Mouse (Mus musculus) gastrocnemius, adult 2 months (tissue): ENCODE data around the gene Adcy6. TPM values are rescaled to one million over a fixed set of nuclear protein-coding genes. Genes with fewer than 3 reads are reported as not detected.

Experiments used
- DNase-seq: peaks from one replicate; pipeline ENCODE4 v3.0.0; 2022
- H3K27ac ChIP-seq: fragments of 200-600 bp; 2 replicates; pipeline ENCODE4 v1.8.1; 2022; ENCODE audit warnings: mild to moderate bottlenecking
- H3K4me3 ChIP-seq: fragments of 200-600 bp; 2 replicates; pipeline ENCODE4 v1.8.1; 2022; ENCODE audit warnings: mild to moderate bottlenecking, moderate library complexity
- CTCF ChIP-seq: fragments of 200-600 bp; IDR thresholded peaks from 2 replicates; pipeline ENCODE4 v1.8.1; 2022; ENCODE audit warnings: antibody characterized with exemption, mild to moderate bottlenecking, moderate library complexity
- intact Hi-C: fragments of 180-260 bp; cut with DNase I; formaldehyde crosslinking; loops from one replicate; pipeline ENCODE4 v1.15.1; 2025
- long read RNA-seq, 2 experiments: library from polyadenylated mRNA; stranded (forward); transcript quantifications; one replicate each; pipeline ENCODE4 v2.0.0; 2021
- total RNA-seq, 2 experiments: library from RNA; stranded (reverse); gene quantifications; 2 replicates each; pipeline ENCODE4 v1.2.3; 2021

The Adcy6 gene
- 10 to 100 TPM; 22.8 to 23.1 TPM for total RNA-seq
- long read RNA-seq, experiment 1, partial matches to known transcripts = 1 of 3 reads
- long read RNA-seq, experiment 1, other reads (novel, unspliced or antisense) = 2 of 3 reads
- long read RNA-seq, experiment 2, partial matches to known transcripts = 3 of 6 reads
- long read RNA-seq, experiment 2, other reads (novel, unspliced or antisense) = 3 of 6 reads

- intact Hi-C loops = no loop called here
- DNase-seq = peak; percentile 86
- H3K4me3 ChIP-seq = peak within 1 kb of the TSS; percentile 97
- peak within 1 kb of the TSS; percentile 90 for H3K27ac ChIP-seq
- no peak for TF ChIP-seq CTCF
These were observed at the start of gene Adcy6 for GRCm38 (mm10) chr15:98609331-98610130. TSS of gene Adcy6 (minus strand) at chr15:98610076.

- intact Hi-C loops = no loop called here
- Histone ChIP-seq H3K4me3 (no peak overlapping the region), H3K27ac (no peak overlapping the region)
- DNase-seq = no peak
- TF ChIP-seq CTCF = no peak
These were observed 47.3 kb upstream of the Adcy6 start for GRCm38 (mm10) chr15:98656982-98657751.

- Histone ChIP-seq H3K4me3 (no peak overlapping the region), H3K27ac (no peak overlapping the region)
- no peak for DNase-seq
- intact Hi-C loops = no loop called here
- TF ChIP-seq CTCF = no peak
These were observed 42.3 kb upstream of the Adcy6 start for GRCm38 (mm10) chr15:98652174-98652573.

GRCm38 (mm10) chr15:98651431-98651830, 41.6 kb upstream of the Adcy6 start:
- TF ChIP-seq CTCF = no peak
- intact Hi-C loops = no loop called here
- Histone ChIP-seq H3K4me3 (no peak overlapping the region), H3K27ac (no peak overlapping the region)
- DNase-seq = no peak

- DNase-seq = no peak
- intact Hi-C loops = no loop called here
- no peak for TF ChIP-seq CTCF
- H3K27ac ChIP-seq = no peak overlapping the region
- H3K4me3 ChIP-seq = no peak overlapping the region
These were observed 38.2 kb upstream of the Adcy6 start for GRCm38 (mm10) chr15:98648071-98648470.

GRCm38 (mm10) chr15:98647308-98647707, 37.4 kb upstream of the Adcy6 start:
- intact Hi-C loops = no loop called here
- Histone ChIP-seq H3K27ac (no peak overlapping the region), H3K4me3 (no peak overlapping the region)
- no peak for TF ChIP-seq CTCF
- no peak for DNase-seq

GRCm38 (mm10) chr15:98646737-98647136, 36.9 kb upstream of the Adcy6 start:
- no peak overlapping the region for H3K27ac ChIP-seq
- DNase-seq = no peak
- no peak for TF ChIP-seq CTCF
- intact Hi-C loops = no loop called here
- no peak overlapping the region for H3K4me3 ChIP-seq

- intact Hi-C loops = no loop called here
- Histone ChIP-seq H3K4me3 (no peak overlapping the region), H3K27ac (no peak overlapping the region)
- DNase-seq = no peak
- no peak for TF ChIP-seq CTCF
These were observed 35.5 kb upstream of the Adcy6 start for GRCm38 (mm10) chr15:98645057-98646026.

GRCm38 (mm10) chr15:98644406-98644805, 34.5 kb upstream of the Adcy6 start:
- intact Hi-C loops = no loop called here
- H3K27ac ChIP-seq = no peak overlapping the region
- DNase-seq = no peak

GRCm38 (mm10) chr15:98640157-98640556, 30.3 kb upstream of the Adcy6 start:
- Histone ChIP-seq H3K4me3 (no peak overlapping the region), H3K27ac (no peak overlapping the region)
- no peak for DNase-seq
- TF ChIP-seq CTCF = no peak
- intact Hi-C loops = no loop called here

More at GRCm38 (mm10) chr15:98644406-98644805, 34.5 kb upstream of the Adcy6 start:
- no peak overlapping the region for H3K4me3 ChIP-seq
- TF ChIP-seq CTCF = no peak

GRCm38 (mm10) chr15:98637155-98637554, 27.3 kb upstream of the Adcy6 start:
- TF ChIP-seq CTCF = no peak
- Histone ChIP-seq H3K4me3 (no peak overlapping the region), H3K27ac (no peak overlapping the region)
- intact Hi-C loops = no loop called here
- no peak for DNase-seq

- Histone ChIP-seq H3K4me3 (no peak overlapping the region), H3K27ac (no peak overlapping the region)
- no peak for TF ChIP-seq CTCF
- DNase-seq = no peak
- intact Hi-C loops = no loop called here
These were observed 26.6 kb upstream of the Adcy6 start for GRCm38 (mm10) chr15:98636517-98636916.
